Mouse (Mus musculus): Measurements from ENCODE around the gene Slc25a48.

DNA sequence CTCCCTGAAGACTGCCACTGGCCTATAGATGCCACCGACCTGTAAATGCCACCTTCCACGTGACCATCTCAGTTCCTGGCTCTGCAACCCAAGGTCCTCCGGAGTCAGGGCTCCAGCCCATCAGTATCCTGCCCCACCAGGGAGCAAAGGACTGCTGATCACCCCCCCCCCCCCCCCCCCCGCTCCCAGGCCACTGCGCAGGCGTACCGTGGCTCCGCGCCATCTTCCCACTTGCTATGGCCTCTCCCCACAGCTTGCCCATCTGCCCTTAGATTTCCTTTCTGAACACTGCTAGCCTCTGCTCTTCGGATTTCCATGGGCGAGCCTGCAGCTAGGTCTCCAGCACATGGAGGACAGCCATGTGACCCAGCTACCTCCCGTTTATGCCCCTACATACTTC, 5.7 kb upstream of the Slc25a48 start:
- TF ChIP-seq POLR2A (IDR thresholded peaks at IDR 0.05; ENCODE audit: low read depth, low read length): no peak
- no peak for TF ChIP-seq CTCF (IDR thresholded peaks at IDR 0.05; ENCODE audit: borderline replicate concordance, insufficient read depth, low read length)

All from embryonic fibroblast, embryonic 13.5 days (primary cell).